Mouse (Mus musculus) lung, postnatal 0 days (tissue): ENCODE results near the gene Gm45716. TPM values are rescaled to one million over a fixed set of nuclear protein-coding genes. Genes with fewer than 3 reads are reported as not detected.

Experiments used
- ATAC-seq: fragments of 200-750 bp; cut with Nextera tagmentation; 2 replicates; pipeline ENCODE4 v1.8.0; 2017; ENCODE audit warnings: moderate library complexity
- DNase-seq: peaks from one replicate; pipeline ENCODE4 v3.0.0-alpha.2; 2016; ENCODE audit warnings: low spot score
- H3K27ac ChIP-seq: fragments of 300-500 bp; sonication (generic); 2 replicates; pipeline ENCODE4 v1.5.1; 2014; ENCODE audit warnings: antibody characterized with exemption, mild to moderate bottlenecking, low read length, mixed read lengths
- H3K27me3 ChIP-seq: fragments of 300-500 bp; sonication (generic); replicated peaks from 2 replicates; pipeline ENCODE4 v1.6.1; 2014; ENCODE audit warnings: low read length, mixed read lengths; ENCODE audit not compliant: insufficient read depth
- H3K36me3 ChIP-seq: fragments of 300-500 bp; sonication (generic); 2 replicates; pipeline ENCODE4 v1.6.1; 2014; ENCODE audit warnings: low read length, mixed read lengths; ENCODE audit not compliant: insufficient read depth
- H3K4me1 ChIP-seq: fragments of 300-500 bp; sonication (generic); 2 replicates; pipeline ENCODE4 v1.6.1; 2014; ENCODE audit warnings: antibody characterized with exemption, low read depth, low read length, mixed read lengths; ENCODE audit not compliant: insufficient read depth
- H3K4me2 ChIP-seq: fragments of 300-500 bp; sonication (generic); replicated peaks from 2 replicates; pipeline ENCODE4 v1.6.1; 2014; ENCODE audit warnings: low read depth, mild to moderate bottlenecking, low read length, moderate library complexity, mixed read lengths
- H3K4me3 ChIP-seq: fragments of 300-500 bp; sonication (generic); 2 replicates; pipeline ENCODE4 v1.5.1; 2014; ENCODE audit warnings: low read depth, low read length
- H3K9ac ChIP-seq: fragments of 300-500 bp; sonication (generic); replicated peaks from 2 replicates; pipeline ENCODE4 v1.6.1; 2014; ENCODE audit warnings: low read depth, mild to moderate bottlenecking
- H3K9me3 ChIP-seq: fragments of 300-500 bp; sonication (generic); 2 replicates; pipeline ENCODE4 v1.6.1; 2016; ENCODE audit warnings: low read length, mixed read lengths
- CTCF ChIP-seq: IDR thresholded peaks from 2 replicates; pipeline ENCODE4 v1.5.1; 2016; ENCODE audit warnings: antibody characterized with exemption, mild to moderate bottlenecking
- EP300 ChIP-seq: IDR thresholded peaks from 2 replicates; pipeline ENCODE4 v1.6.1; 2016; ENCODE audit warnings: antibody characterized with exemption, mild to moderate bottlenecking, control low read depth
- whole genome bisulfite sequencing: fragments of 180-500 bp; shearing (Covaris S2); extraction: QIAGEN DNeasy Blood & Tissue Kit; methylation state at CpG from one replicate; pipeline ENCODE4 v1.1.7; 2014; 5-methylcytosine and 5-hydroxymethylcytosine counted together
- polyA plus RNA-seq: library from polyadenylated mRNA; unstranded; fragments of >200 nt; fragmentation: Nextera tagmentation; extraction: Ambion mirVana; gene quantifications from 2 replicates; pipeline ENCODE4 v1.2.1, GENCODE M21; 2015

Gm45716 gene
- polyA plus RNA-seq, 1 experiment from 2014 or later, result 11.9 TPM

GRCm38 (mm10) chr11:90232685-90233084, 45.2 kb downstream of the Gm45716 start:
- TF ChIP-seq CTCF (no peak), EP300 (0 out of 2 replicates have a peak, but pooled peaks have one; percentile 32)
- no peak overlapping the region for H3K9ac ChIP-seq
- no peak overlapping the region for H3K4me2 ChIP-seq
- H3K36me3 ChIP-seq, result no peaks in the 10 kb centered on the region
- ATAC-seq (peak; percentile 67), DNase-seq (peak; percentile 69)
- 16% methylated on average over 4 of the region's 4 CpGs for WGBS
- H3K27me3 ChIP-seq, result no peaks in the 10 kb centered on the region
- H3K27ac ChIP-seq, result no peak overlapping the region
- H3K4me3 ChIP-seq, result no peak overlapping the region
- H3K9me3 ChIP-seq, result no peaks in the 10 kb centered on the region
- H3K4me1 ChIP-seq, result no peaks in the 10 kb centered on the region; the same call in none of the 2 replicates

GRCm38 (mm10) chr11:90235221-90235620, 47.7 kb downstream of the Gm45716 start:
- Histone ChIP-seq H3K27ac (no peak overlapping the region), H3K27me3 (no peaks in the 10 kb centered on the region), H3K4me3 (no peak overlapping the region), H3K36me3 (no peaks in the 10 kb centered on the region), H3K9me3 (no peaks in the 10 kb centered on the region), H3K4me1 (no peaks in the 10 kb centered on the region; the same call in none of the 2 replicates), H3K4me2 (no peak overlapping the region), H3K9ac (no peak overlapping the region)
- ATAC-seq (no peak), DNase-seq (no peak)
- TF ChIP-seq EP300 (no peak), CTCF (no peak)
- 60% methylated on average over 5 of the region's 5 CpGs for WGBS

- Histone ChIP-seq H3K9me3 (no peaks in the 10 kb centered on the region), H3K4me1 (no peaks in the 10 kb centered on the region), H3K4me3 (no peak overlapping the region), H3K36me3 (no peaks in the 10 kb centered on the region), H3K27ac (no peak overlapping the region), H3K27me3 (no peaks in the 10 kb centered on the region), H3K4me2 (no peak overlapping the region), H3K9ac (no peak overlapping the region)
- DNase-seq (no peak), ATAC-seq (no peak)
- no peak for TF ChIP-seq EP300
- TF ChIP-seq CTCF, result no peak
- WGBS, result 68% methylated on average over 5 of the region's 5 CpGs
Observed at GRCm38 (mm10) chr11:90237616-90238015, 50.1 kb downstream of the Gm45716 start.

GRCm38 (mm10) chr11:90238657-90239056, 51.2 kb downstream of the Gm45716 start:
- Histone ChIP-seq H3K9ac (no peak overlapping the region), H3K27me3 (no peaks in the 10 kb centered on the region), H3K4me3 (no peak overlapping the region), H3K9me3 (no peaks in the 10 kb centered on the region), H3K27ac (no peak overlapping the region), H3K36me3 (no peaks in the 10 kb centered on the region), H3K4me1 (no peaks in the 10 kb centered on the region), H3K4me2 (no peak overlapping the region)
- DNase-seq (no peak), ATAC-seq (no peak)
- WGBS, result 30% methylated on average over 2 of the region's 2 CpGs
- TF ChIP-seq EP300 (no peak), CTCF (no peak)

GRCm38 (mm10) chr11:90240652-90241330, 53.3 kb downstream of the Gm45716 start:
- ATAC-seq (peak; percentile 83), DNase-seq (peak; percentile 88)
- Histone ChIP-seq H3K27ac (peak overlapping the region; percentile 1; the same call in 1 of the 2 replicates), H3K9ac (no peak overlapping the region), H3K36me3 (no peaks in the 10 kb centered on the region), H3K4me1 (no peaks in the 10 kb centered on the region), H3K27me3 (no peaks in the 10 kb centered on the region), H3K4me2 (no peak overlapping the region), H3K4me3 (no peak overlapping the region), H3K9me3 (no peaks in the 10 kb centered on the region)
- TF ChIP-seq EP300, result peak; percentile 75
- no peak for TF ChIP-seq CTCF
- 25% methylated on average over 6 of the region's 6 CpGs for WGBS

- no peak for DNase-seq
- TF ChIP-seq CTCF (no peak), EP300 (no peak)
- Histone ChIP-seq H3K4me3 (no peak overlapping the region), H3K27ac (no peak overlapping the region), H3K27me3 (no peaks in the 10 kb centered on the region), H3K4me2 (no peak overlapping the region), H3K9ac (no peak overlapping the region), H3K4me1 (no peaks in the 10 kb centered on the region), H3K36me3 (no peaks in the 10 kb centered on the region), H3K9me3 (no peaks in the 10 kb centered on the region)
- no peak for ATAC-seq
- 81% methylated on average over 2 of the region's 2 CpGs for WGBS
Observed at GRCm38 (mm10) chr11:90241874-90242273, 54.4 kb downstream of the Gm45716 start.
